Mouse (Mus musculus): ENCODE measurements around the gene Aff3. TPM values are rescaled to one million over a fixed set of nuclear protein-coding genes. Genes with fewer than 3 reads are reported as not detected.
A peak's percentile ranks its signal among the peaks of the same experiment; 100 is the strongest.

Gene Aff3
- total and polyA plus RNA-seq, 3 experiments: 1.4 to 3.1 (median 2.4) TPM

DNA sequence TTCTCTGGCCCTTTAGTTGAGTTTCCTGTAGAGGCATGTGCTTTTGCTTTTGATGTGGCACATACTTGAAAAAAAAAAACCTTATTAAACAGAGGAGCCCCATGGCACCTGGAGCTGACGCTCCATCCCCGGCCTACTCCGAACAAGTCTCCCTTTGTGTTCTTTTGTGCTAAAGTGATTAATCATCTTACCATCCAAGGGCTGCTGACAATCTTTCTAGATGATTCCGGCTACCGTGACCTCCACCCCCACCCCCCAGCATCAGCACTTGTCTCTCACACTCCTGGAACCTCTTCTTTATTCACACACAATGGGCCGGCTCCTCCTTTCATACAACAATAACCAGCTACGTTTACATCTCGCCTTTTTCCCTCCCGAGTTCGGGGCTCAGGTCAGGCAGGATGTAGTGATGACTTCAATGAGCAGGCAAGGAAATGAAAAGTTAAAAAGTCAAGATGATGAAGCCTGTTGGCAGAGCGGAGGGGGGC lies 269.5 kb downstream of the Aff3 start:
- Histone ChIP-seq H3K4me1 (ENCODE audit: control insufficient read depth, insufficient read depth, low read length) (peaks cover 5% of the 10 kb centered on the region), H3K9ac (ENCODE audit: low read depth, low read length) (no peak overlapping the region), H3K4me3 (no peak overlapping the region), H3K79me2 (replicated peaks; ENCODE audit: control insufficient read depth, insufficient read depth, low read length) (no peaks in the 10 kb centered on the region), H3K27ac (no peak overlapping the region), H3K36me3 (ENCODE audit: control insufficient read depth, insufficient read depth, low read length) (no peaks in the 10 kb centered on the region), H3K27me3 (ENCODE audit: control insufficient read depth, insufficient read depth, low read length) (no peaks in the 10 kb centered on the region)
- no peak for DNase-seq
- 65% methylated on average over 11 of the region's 11 CpGs for WGBS
- no peak for TF ChIP-seq POLR2A (IDR thresholded peaks at IDR 0.05; ENCODE audit: insufficient read depth, low read depth, low read length)
- TF ChIP-seq CTCF (IDR thresholded peaks at IDR 0.05): no peak
- TF ChIP-seq EP300 (IDR thresholded peaks at IDR 0.05; ENCODE audit: insufficient read depth, low read depth, low read length): no peak
- intact Hi-C loops (cut with DNase I): no loop called here

DNA sequence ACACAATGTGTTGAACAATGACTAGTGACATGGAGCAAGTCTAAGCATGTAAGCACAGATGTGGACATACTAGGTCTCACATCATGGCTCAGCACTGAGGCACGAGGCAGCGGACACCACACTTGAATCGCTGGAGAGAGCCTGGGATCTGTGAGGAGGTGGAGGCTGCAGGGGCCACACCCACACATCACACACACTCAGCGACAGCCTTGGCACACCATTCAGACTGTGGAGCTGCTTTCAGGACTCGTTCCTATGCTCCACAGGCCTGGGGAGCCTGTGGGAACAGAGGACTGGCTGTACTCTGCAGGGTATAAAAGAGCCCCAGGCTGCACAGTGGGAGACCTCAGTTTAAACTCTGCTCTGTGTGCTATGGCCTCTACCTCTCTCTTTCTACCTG lies 270.3 kb downstream of the Aff3 start:
- H3K4me3 ChIP-seq: no peak overlapping the region
- H3K27ac ChIP-seq: no peak overlapping the region
- DNase-seq: no peak
- H3K27me3 ChIP-seq (ENCODE audit: control insufficient read depth, insufficient read depth, low read length): no peaks in the 10 kb centered on the region
- peaks cover 5% of the 10 kb centered on the region for H3K4me1 ChIP-seq (ENCODE audit: control insufficient read depth, insufficient read depth, low read length)
- H3K79me2 ChIP-seq (replicated peaks; ENCODE audit: control insufficient read depth, insufficient read depth, low read length): no peaks in the 10 kb centered on the region
- intact Hi-C loops (cut with DNase I): loop anchor here (5.0 kb wide), 1 partner anchor 393 kb away; no protein-coding TSS in a partner anchor
- H3K9ac ChIP-seq (ENCODE audit: low read depth, low read length): no peak overlapping the region
- WGBS: 63% methylated on average over 5 of the region's 5 CpGs
- no peak for TF ChIP-seq EP300 (IDR thresholded peaks at IDR 0.05; ENCODE audit: insufficient read depth, low read depth, low read length)
- TF ChIP-seq CTCF (IDR thresholded peaks at IDR 0.05): no peak
- TF ChIP-seq POLR2A (IDR thresholded peaks at IDR 0.05; ENCODE audit: insufficient read depth, low read depth, low read length): no peak
- H3K36me3 ChIP-seq (ENCODE audit: control insufficient read depth, insufficient read depth, low read length): no peaks in the 10 kb centered on the region

DNA sequence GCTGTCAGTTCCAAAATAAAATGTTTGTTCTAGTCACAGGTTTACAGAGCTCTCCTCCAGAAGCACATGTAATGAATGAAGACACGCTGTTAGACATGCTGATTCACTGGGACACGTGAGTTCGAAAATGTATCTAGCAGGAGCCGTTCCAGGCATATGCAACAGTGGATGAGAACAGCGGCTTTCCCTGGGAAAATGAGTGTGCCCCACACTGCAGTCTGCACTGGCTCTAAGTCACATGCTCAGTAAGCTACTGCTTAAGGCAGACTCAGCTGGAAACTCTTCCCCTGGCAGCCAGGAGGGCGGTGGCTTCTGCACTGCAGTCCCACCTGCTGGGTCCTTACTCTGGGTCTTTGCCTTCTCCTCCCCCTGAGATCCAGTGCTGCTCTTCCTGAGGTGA lies 271.2 kb downstream of the Aff3 start:
- Histone ChIP-seq H3K79me2 (replicated peaks; ENCODE audit: control insufficient read depth, insufficient read depth, low read length) (no peaks in the 10 kb centered on the region), H3K9ac (ENCODE audit: low read depth, low read length) (no peak overlapping the region), H3K27me3 (ENCODE audit: control insufficient read depth, insufficient read depth, low read length) (no peaks in the 10 kb centered on the region), H3K4me3 (no peak overlapping the region), H3K27ac (no peak overlapping the region), H3K4me1 (ENCODE audit: control insufficient read depth, insufficient read depth, low read length) (peaks cover 4% of the 10 kb centered on the region), H3K36me3 (ENCODE audit: control insufficient read depth, insufficient read depth, low read length) (no peaks in the 10 kb centered on the region)
- WGBS: 48% methylated on average over 6 of the region's 6 CpGs
- no peak for DNase-seq
- intact Hi-C loops (cut with DNase I): loop anchor here (1.0 to 5.0 kb wide), 4 partner anchors 168 to 394 kb away; no protein-coding TSS in a partner anchor
- TF ChIP-seq CTCF (IDR thresholded peaks at IDR 0.05) (no peak), POLR2A (IDR thresholded peaks at IDR 0.05; ENCODE audit: insufficient read depth, low read depth, low read length) (no peak), EP300 (IDR thresholded peaks at IDR 0.05; ENCODE audit: insufficient read depth, low read depth, low read length) (no peak)

DNA sequence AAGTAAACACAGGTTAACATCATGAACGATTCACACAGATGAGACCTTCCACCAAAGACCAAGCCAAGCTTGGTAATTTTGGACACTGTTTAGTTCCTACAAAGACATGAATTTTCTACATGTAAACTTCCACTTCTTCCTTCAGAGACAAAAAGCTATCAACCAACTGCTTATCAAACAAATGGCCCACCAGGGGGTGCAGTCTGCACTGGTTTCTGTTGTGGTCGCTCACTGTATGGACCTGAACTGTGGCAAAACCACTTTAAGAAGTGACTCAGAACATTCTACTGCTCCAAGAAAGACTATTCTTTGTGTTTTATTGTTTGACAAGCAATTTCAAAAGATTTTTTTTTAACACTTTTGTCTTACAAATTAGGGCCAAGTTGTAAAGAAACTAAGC lies 271.8 kb downstream of the Aff3 start:
- Histone ChIP-seq H3K36me3 (ENCODE audit: control insufficient read depth, insufficient read depth, low read length) (no peaks in the 10 kb centered on the region), H3K9ac (ENCODE audit: low read depth, low read length) (no peak overlapping the region), H3K4me3 (no peak overlapping the region), H3K27ac (no peak overlapping the region), H3K79me2 (replicated peaks; ENCODE audit: control insufficient read depth, insufficient read depth, low read length) (no peaks in the 10 kb centered on the region), H3K27me3 (ENCODE audit: control insufficient read depth, insufficient read depth, low read length) (no peaks in the 10 kb centered on the region), H3K4me1 (ENCODE audit: control insufficient read depth, insufficient read depth, low read length) (peaks cover 2% of the 10 kb centered on the region; the same call in 1 of the 2 replicates)
- DNase-seq: peak; percentile 53 to 62
- 35% methylated on average over 2 of the region's 2 CpGs for WGBS
- TF ChIP-seq POLR2A (IDR thresholded peaks at IDR 0.05; ENCODE audit: insufficient read depth, low read depth, low read length): no peak
- TF ChIP-seq EP300 (IDR thresholded peaks at IDR 0.05; ENCODE audit: insufficient read depth, low read depth, low read length): no peak
- peak; percentile 80 for TF ChIP-seq CTCF (IDR thresholded peaks at IDR 0.05)
- intact Hi-C loops (cut with DNase I): loop anchor here (1.0 to 5.0 kb wide), 4 partner anchors 168 to 394 kb away; no protein-coding TSS in a partner anchor

DNA sequence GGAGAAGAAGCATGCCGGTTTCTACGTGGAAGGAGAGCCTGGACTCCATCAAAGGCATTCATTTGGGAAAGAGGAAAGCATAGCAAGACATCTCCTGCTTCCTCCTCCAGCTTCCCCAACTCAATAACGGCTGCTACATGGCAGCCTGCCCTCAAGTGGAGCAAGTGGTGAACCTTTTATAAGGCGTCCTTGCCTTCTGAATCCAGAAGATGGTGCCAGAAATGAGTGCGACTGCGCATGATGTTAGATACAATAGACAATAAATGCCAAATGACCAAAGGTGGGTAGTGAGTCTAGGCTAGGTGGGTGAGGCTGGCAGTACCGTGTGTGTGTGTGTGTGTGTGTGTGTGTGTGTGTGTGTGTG lies 273.9 kb downstream of the Aff3 start:
- no peaks in the 10 kb centered on the region for H3K27me3 ChIP-seq (ENCODE audit: control insufficient read depth, insufficient read depth, low read length)
- no peak for DNase-seq
- no peaks in the 10 kb centered on the region for H3K36me3 ChIP-seq (ENCODE audit: control insufficient read depth, insufficient read depth, low read length)
- WGBS: 60% methylated on average over 7 of the region's 7 CpGs
- intact Hi-C loops (cut with DNase I): loop anchor here (5.0 kb wide), 1 partner anchor 396 kb away; no protein-coding TSS in a partner anchor
- H3K9ac ChIP-seq (ENCODE audit: low read depth, low read length): no peak overlapping the region
- no peaks in the 10 kb centered on the region for H3K79me2 ChIP-seq (replicated peaks; ENCODE audit: control insufficient read depth, insufficient read depth, low read length)
- no peak overlapping the region for H3K27ac ChIP-seq
- no peak overlapping the region for H3K4me3 ChIP-seq
- TF ChIP-seq EP300 (IDR thresholded peaks at IDR 0.05; ENCODE audit: insufficient read depth, low read depth, low read length) (no peak), CTCF (IDR thresholded peaks at IDR 0.05) (peak; percentile 24), POLR2A (IDR thresholded peaks at IDR 0.05; ENCODE audit: insufficient read depth, low read depth, low read length) (no peak)
- H3K4me1 ChIP-seq (ENCODE audit: control insufficient read depth, insufficient read depth, low read length): peaks cover 2% of the 10 kb centered on the region; the same call in 1 of the 2 replicates

DNA sequence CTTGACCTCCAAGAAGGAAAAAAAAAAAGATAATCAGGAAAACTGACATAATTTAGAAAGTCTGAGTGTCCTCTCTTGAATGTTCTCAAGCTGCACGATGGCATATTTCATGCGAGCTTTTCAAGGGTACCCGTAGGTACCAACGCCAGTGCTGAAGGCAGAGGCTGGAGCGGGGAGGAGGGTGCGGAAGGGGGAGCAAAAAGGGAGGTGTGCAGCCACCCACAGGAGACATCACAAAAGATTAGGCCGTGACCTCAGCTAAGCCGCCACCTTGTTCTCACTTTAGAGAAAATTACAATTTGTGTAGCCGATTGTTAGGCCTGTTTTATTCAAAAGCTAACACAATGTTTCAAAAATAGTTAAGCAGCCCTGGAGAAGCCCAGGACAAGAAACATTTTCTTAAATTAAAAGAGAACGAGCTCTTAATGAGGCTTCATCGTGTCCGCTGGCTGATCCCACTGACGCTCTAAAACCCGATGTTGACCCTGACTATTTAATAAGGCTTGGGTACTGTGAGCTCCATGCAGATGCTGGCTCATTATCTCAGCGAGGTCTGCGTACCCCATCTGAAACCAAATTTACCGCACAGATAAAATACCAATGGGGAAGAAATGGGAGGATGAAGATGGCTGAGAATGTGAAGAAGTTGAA lies 274.4 kb downstream of the Aff3 start:
- H3K36me3 ChIP-seq (ENCODE audit: control insufficient read depth, insufficient read depth, low read length): no peaks in the 10 kb centered on the region
- intact Hi-C loops (cut with DNase I): loop anchor here (5.0 kb wide), 1 partner anchor 397 kb away; no protein-coding TSS in a partner anchor
- no peak for DNase-seq
- peaks cover 2% of the 10 kb centered on the region; the same call in 1 of the 2 replicates for H3K4me1 ChIP-seq (ENCODE audit: control insufficient read depth, insufficient read depth, low read length)
- TF ChIP-seq CTCF (IDR thresholded peaks at IDR 0.05) (no peak), POLR2A (IDR thresholded peaks at IDR 0.05; ENCODE audit: insufficient read depth, low read depth, low read length) (no peak), EP300 (IDR thresholded peaks at IDR 0.05; ENCODE audit: insufficient read depth, low read depth, low read length) (no peak)
- H3K27ac ChIP-seq: no peak overlapping the region
- WGBS: 92% methylated on average over 17 of the region's 17 CpGs
- H3K9ac ChIP-seq (ENCODE audit: low read depth, low read length): no peak overlapping the region
- H3K4me3 ChIP-seq: no peak overlapping the region
- no peaks in the 10 kb centered on the region for H3K27me3 ChIP-seq (ENCODE audit: control insufficient read depth, insufficient read depth, low read length)
- H3K79me2 ChIP-seq (replicated peaks; ENCODE audit: control insufficient read depth, insufficient read depth, low read length): no peaks in the 10 kb centered on the region
